Mouse (Mus musculus): ENCODE measurements around the gene Chsy1. TPM values are rescaled to one million over a fixed set of nuclear protein-coding genes. Genes with fewer than 3 reads are reported as not detected.

The Chsy1 gene
- polyA plus RNA-seq, 2 experiments, result 7.9 to 9.0 TPM

DNA sequence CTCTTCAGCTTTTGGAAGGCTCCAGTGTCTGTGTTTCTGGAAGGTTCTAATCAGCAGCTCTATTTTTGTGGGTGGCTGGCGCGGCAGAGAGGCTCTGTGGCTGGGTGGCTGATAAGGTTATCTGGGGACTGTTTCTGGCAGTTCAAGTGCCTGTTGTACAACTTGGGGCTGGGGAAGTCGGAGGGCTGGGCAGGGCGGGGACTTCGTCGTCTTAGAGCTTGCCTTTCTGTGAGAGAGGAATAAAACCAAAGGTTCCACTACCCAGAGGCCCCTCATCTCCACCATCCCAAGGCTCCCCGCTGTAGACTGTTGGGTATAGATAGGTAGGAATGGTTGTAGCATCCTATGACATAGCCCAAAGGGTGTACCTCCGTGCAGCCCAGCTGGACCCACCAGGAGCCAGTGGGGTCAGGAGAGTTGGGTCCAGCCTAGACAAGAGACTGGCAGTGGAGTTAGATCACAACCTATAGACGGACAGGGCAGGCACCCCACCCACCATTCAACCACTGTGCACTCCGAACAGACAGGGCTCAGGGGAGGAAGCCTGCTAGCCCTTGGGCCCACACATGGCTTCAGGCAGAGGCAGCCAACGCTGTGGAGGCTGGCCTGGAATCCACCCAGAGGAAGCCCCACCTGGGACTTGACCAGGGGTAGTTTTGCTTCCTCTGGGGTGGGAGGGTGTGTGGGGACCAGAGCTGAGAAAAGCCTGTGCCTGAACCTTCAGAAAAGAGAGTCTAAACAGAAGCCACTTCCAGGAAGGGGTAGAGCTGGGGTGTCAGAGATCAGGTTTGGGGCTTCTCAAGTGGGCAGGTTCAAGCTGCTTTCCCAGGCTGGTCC is 87.5 kb downstream of the Chsy1 start:
- Histone ChIP-seq H3K9ac (replicated peaks) (peak overlapping the region; percentile 67), H3K4me2 (ENCODE audit: low read depth) (peak overlapping the region; percentile 80), H3K36me3 (replicated peaks; ENCODE audit: control insufficient read depth, insufficient read depth, low read depth) (no peaks in the 10 kb centered on the region), H3K4me1 (replicated peaks; ENCODE audit: control insufficient read depth in 2 of 2, insufficient read depth in 2 of 2, low read length in 1 of 2) (peaks cover 81 to 91% of the 10 kb centered on the region in 2 experiments), H3K27me3 (ENCODE audit: control insufficient read depth, insufficient read depth, low read length) (no peaks in the 10 kb centered on the region), H3K27ac (peak overlapping the region; percentile 93), H3K9me3 (ENCODE audit: control insufficient read depth, low read length) (no peaks in the 10 kb centered on the region), H3K4me3 (ENCODE audit: insufficient read depth in 1 of 2, low read depth in 2 of 2, low read length in 2 of 2) (peak overlapping the region; percentile 0 to 35; a peak in 2 of 4 replicates)
- ATAC-seq (ENCODE audit: insufficient read depth), result peak; percentile 93
- no peak for TF ChIP-seq CTCF (IDR thresholded peaks at IDR 0.05; ENCODE audit: low read depth)
- TF ChIP-seq EP300 (IDR thresholded peaks at IDR 0.05; ENCODE audit: low read depth), result peak; percentile 94
- peak; percentile 89 to 94 (median 92) for DNase-seq (ENCODE audit: low read depth in 3 of 3, low spot score in 3 of 3)
- 7% methylated on average over 11 of the region's 11 CpGs for WGBS (ENCODE audit: insufficient replicate concordance)

GRCm38 (mm10) chr7:66198416-66198815 is 89.1 kb downstream of the Chsy1 start:
- WGBS (ENCODE audit: insufficient replicate concordance), result 77% methylated on average over 10 of the region's 10 CpGs
- Histone ChIP-seq H3K4me3 (ENCODE audit: insufficient read depth in 1 of 2, low read depth in 2 of 2, low read length in 2 of 2) (no peak overlapping the region), H3K27me3 (ENCODE audit: control insufficient read depth, insufficient read depth, low read length) (no peaks in the 10 kb centered on the region), H3K4me2 (ENCODE audit: low read depth) (no peak overlapping the region), H3K4me1 (replicated peaks; ENCODE audit: control insufficient read depth in 2 of 2, insufficient read depth in 2 of 2, low read length in 1 of 2) (peaks cover 71 to 79% of the 10 kb centered on the region in 2 experiments), H3K27ac (peak overlapping the region; percentile 75; the same call in 1 of the 2 replicates), H3K9me3 (ENCODE audit: control insufficient read depth, low read length) (no peaks in the 10 kb centered on the region), H3K36me3 (replicated peaks; ENCODE audit: control insufficient read depth, insufficient read depth, low read depth) (no peaks in the 10 kb centered on the region), H3K9ac (replicated peaks) (no peak overlapping the region)
- no peak for TF ChIP-seq EP300 (IDR thresholded peaks at IDR 0.05; ENCODE audit: low read depth)
- TF ChIP-seq CTCF (IDR thresholded peaks at IDR 0.05; ENCODE audit: low read depth), result no peak
- DNase-seq (ENCODE audit: low read depth in 3 of 3, low spot score in 3 of 3), result no peak
- ATAC-seq (ENCODE audit: insufficient read depth), result no peak

- ATAC-seq (ENCODE audit: insufficient read depth) (no peak), DNase-seq (ENCODE audit: low read depth in 3 of 3, low spot score in 3 of 3) (peak in 1 of 3 experiments; percentile 44)
- Histone ChIP-seq H3K4me3 (ENCODE audit: insufficient read depth in 1 of 2, low read depth in 2 of 2, low read length in 2 of 2) (no peak overlapping the region), H3K36me3 (replicated peaks; ENCODE audit: control insufficient read depth, insufficient read depth, low read depth) (no peaks in the 10 kb centered on the region), H3K9me3 (ENCODE audit: control insufficient read depth, low read length) (no peaks in the 10 kb centered on the region), H3K27me3 (ENCODE audit: control insufficient read depth, insufficient read depth, low read length) (no peaks in the 10 kb centered on the region), H3K27ac (peak overlapping the region; percentile 75), H3K4me1 (replicated peaks; ENCODE audit: control insufficient read depth in 2 of 2, insufficient read depth in 2 of 2, low read length in 1 of 2) (peaks cover 62 to 69% of the 10 kb centered on the region in 2 experiments), H3K9ac (replicated peaks) (peak overlapping the region; percentile 27), H3K4me2 (ENCODE audit: low read depth) (peak overlapping the region; percentile 6; the same call in 1 of the 2 replicates)
- 49% methylated on average over 5 of the region's 5 CpGs for WGBS (ENCODE audit: insufficient replicate concordance)
- TF ChIP-seq CTCF (IDR thresholded peaks at IDR 0.05; ENCODE audit: low read depth), result no peak
- TF ChIP-seq EP300 (IDR thresholded peaks at IDR 0.05; ENCODE audit: low read depth), result no peak
Observed at GRCm38 (mm10) chr7:66199391-66199831, 90.1 kb downstream of the Chsy1 start.

- H3K36me3 ChIP-seq (replicated peaks; ENCODE audit: control insufficient read depth, insufficient read depth, low read depth), result no peaks in the 10 kb centered on the region
- H3K4me3 ChIP-seq (ENCODE audit: insufficient read depth in 1 of 2, low read depth in 2 of 2, low read length in 2 of 2), result no peak overlapping the region
- no peak overlapping the region for H3K4me2 ChIP-seq (ENCODE audit: low read depth)
- ATAC-seq (ENCODE audit: insufficient read depth) (no peak), DNase-seq (ENCODE audit: low read depth in 3 of 3, low spot score in 3 of 3) (no peak)
- no peaks in the 10 kb centered on the region for H3K9me3 ChIP-seq (ENCODE audit: control insufficient read depth, low read length)
- H3K27ac ChIP-seq, result peak overlapping the region; percentile 68
- 80% methylated on average over 3 of the region's 3 CpGs for WGBS (ENCODE audit: insufficient replicate concordance)
- no peak for TF ChIP-seq CTCF (IDR thresholded peaks at IDR 0.05; ENCODE audit: low read depth)
- peaks cover 53 to 60% of the 10 kb centered on the region in 2 experiments for H3K4me1 ChIP-seq (replicated peaks; ENCODE audit: control insufficient read depth in 2 of 2, insufficient read depth in 2 of 2, low read length in 1 of 2)
- H3K9ac ChIP-seq (replicated peaks), result peak overlapping the region; percentile 8; the same call in 1 of the 2 replicates
- no peaks in the 10 kb centered on the region for H3K27me3 ChIP-seq (ENCODE audit: control insufficient read depth, insufficient read depth, low read length)
Observed at GRCm38 (mm10) chr7:66200383-66200782, 91.1 kb downstream of the Chsy1 start.

- H3K4me1 ChIP-seq (replicated peaks; ENCODE audit: control insufficient read depth in 2 of 2, insufficient read depth in 2 of 2, low read length in 1 of 2), result peaks cover 47 to 54% of the 10 kb centered on the region in 2 experiments
- H3K9me3 ChIP-seq (ENCODE audit: control insufficient read depth, low read length), result no peaks in the 10 kb centered on the region
- no peaks in the 10 kb centered on the region for H3K27me3 ChIP-seq (ENCODE audit: control insufficient read depth, insufficient read depth, low read length)
- TF ChIP-seq CTCF (IDR thresholded peaks at IDR 0.05; ENCODE audit: low read depth) (no peak), EP300 (IDR thresholded peaks at IDR 0.05; ENCODE audit: low read depth) (no peak)
- 18% methylated on average over 8 of the region's 8 CpGs for WGBS (ENCODE audit: insufficient replicate concordance)
- no peak overlapping the region for H3K4me2 ChIP-seq (ENCODE audit: low read depth)
- H3K9ac ChIP-seq (replicated peaks), result peak overlapping the region; percentile 29; the same call in 1 of the 2 replicates
- ATAC-seq (ENCODE audit: insufficient read depth) (no peak), DNase-seq (ENCODE audit: low read depth in 3 of 3, low spot score in 3 of 3) (no peak)
- H3K4me3 ChIP-seq (ENCODE audit: insufficient read depth in 1 of 2, low read depth in 2 of 2, low read length in 2 of 2), result no peak overlapping the region
- peak overlapping the region; percentile 68 for H3K27ac ChIP-seq
- H3K36me3 ChIP-seq (replicated peaks; ENCODE audit: control insufficient read depth, insufficient read depth, low read depth), result no peaks in the 10 kb centered on the region
Observed at GRCm38 (mm10) chr7:66200791-66201450, 91.6 kb downstream of the Chsy1 start.

Measured in liver, embryonic 14.5 days (tissue).